Mouse (Mus musculus): ENCODE data around the gene Tubb1.

The Tubb1 gene

DNA sequence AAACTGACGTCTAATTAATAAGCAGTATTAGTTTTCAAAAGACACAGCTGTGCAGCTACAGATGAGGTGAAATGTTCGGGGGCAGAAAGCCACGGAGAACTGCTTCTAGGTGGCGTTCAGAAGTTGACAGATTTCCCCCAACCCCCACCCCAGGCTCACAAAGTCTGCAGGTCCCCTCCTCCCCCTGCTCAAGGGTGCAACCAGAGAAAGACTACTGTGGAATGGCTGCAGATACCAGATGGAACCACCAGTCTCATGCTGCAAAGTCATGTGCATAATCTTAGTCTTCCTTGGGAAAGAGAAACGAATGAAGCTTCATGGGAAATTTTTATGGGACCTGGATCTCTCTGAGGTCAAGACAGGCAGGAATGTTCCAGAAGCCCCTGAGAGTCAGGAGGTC lies 51.8 kb downstream of the Tubb1 start:
- CTCF ChIA-PET, result no interaction called here

DNA sequence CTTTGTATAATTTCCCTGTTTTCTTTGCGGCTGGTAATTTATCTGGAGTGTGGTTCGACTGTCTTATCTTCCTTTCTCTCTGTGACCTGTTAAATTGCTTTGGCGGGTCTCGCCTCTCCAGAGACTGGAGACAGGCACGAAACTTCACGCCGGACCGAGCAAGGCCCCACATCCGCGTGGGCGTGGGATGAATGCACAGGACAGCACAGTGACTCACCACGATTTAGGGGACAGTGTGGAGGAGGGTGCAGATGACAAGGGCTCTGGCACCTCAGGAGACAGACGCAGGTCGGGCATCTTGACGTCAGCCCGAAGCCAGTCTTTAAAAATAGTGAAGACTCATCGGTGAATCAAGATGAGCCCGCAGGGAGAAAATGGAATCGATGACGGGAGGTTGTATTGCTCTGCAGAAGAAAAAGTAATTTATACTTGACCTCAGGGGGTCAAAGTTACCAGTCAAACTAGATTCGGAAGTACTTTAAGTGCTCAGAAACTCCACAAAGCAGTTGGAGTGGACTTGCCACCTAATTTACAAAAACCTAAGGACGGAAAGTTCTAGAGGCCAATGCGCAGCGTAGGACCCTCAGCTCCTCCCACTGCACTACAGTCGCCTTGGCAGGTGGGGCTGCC lies 52.5 kb downstream of the Tubb1 start:
- CTCF ChIA-PET, result no interaction called here

Measured in spleen, embryonic (tissue).